Mouse (Mus musculus): ENCODE measurements around the gene Kcnj12. TPM values are rescaled to one million over a fixed set of nuclear protein-coding genes. Genes with fewer than 3 reads are reported as not detected.

Kcnj12 gene
- polyA plus RNA-seq, 1 experiment = 0.08 TPM

- no peaks in the 10 kb centered on the region for H3K9me3 ChIP-seq (ENCODE audit: control insufficient read depth, low read length)
- H3K4me1 ChIP-seq (ENCODE audit: control insufficient read depth) = peaks cover 6% of the 10 kb centered on the region
- no peaks in the 10 kb centered on the region for H3K36me3 ChIP-seq (ENCODE audit: control insufficient read depth)
- H3K4me3 ChIP-seq (replicated peaks) = no peak overlapping the region
- no peak for TF ChIP-seq GATA1 (IDR thresholded peaks at IDR 0.05; ENCODE audit: low read length)
- no peak for TF ChIP-seq TAL1 (IDR thresholded peaks at IDR 0.05; ENCODE audit: low read length)
- H3K27me3 ChIP-seq (ENCODE audit: control insufficient read depth) = no peaks in the 10 kb centered on the region; the same call in 1 of the 2 replicates
Observed at GRCm38 (mm10) chr11:61108911-61109361, 86.6 kb downstream of the Kcnj12 start.

- H3K9me3 ChIP-seq (ENCODE audit: control insufficient read depth, low read length) = no peaks in the 10 kb centered on the region
- no peaks in the 10 kb centered on the region for H3K4me1 ChIP-seq (ENCODE audit: control insufficient read depth)
- no peak overlapping the region for H3K4me3 ChIP-seq (replicated peaks)
- TF ChIP-seq TAL1 (IDR thresholded peaks at IDR 0.05; ENCODE audit: low read length) (no peak), GATA1 (IDR thresholded peaks at IDR 0.05; ENCODE audit: low read length) (no peak)
- no peaks in the 10 kb centered on the region for H3K36me3 ChIP-seq (ENCODE audit: control insufficient read depth)
- H3K27me3 ChIP-seq (ENCODE audit: control insufficient read depth) = no peaks in the 10 kb centered on the region; the same call in 1 of the 2 replicates
Observed at GRCm38 (mm10) chr11:61109707-61110106, 87.3 kb downstream of the Kcnj12 start.

GRCm38 (mm10) chr11:61110113-61110512 is 87.7 kb downstream of the Kcnj12 start:
- no peak overlapping the region for H3K4me3 ChIP-seq (replicated peaks)
- no peaks in the 10 kb centered on the region for H3K9me3 ChIP-seq (ENCODE audit: control insufficient read depth, low read length)
- no peak for TF ChIP-seq TAL1 (IDR thresholded peaks at IDR 0.05; ENCODE audit: low read length)
- no peak for TF ChIP-seq GATA1 (IDR thresholded peaks at IDR 0.05; ENCODE audit: low read length)
- no peaks in the 10 kb centered on the region for H3K36me3 ChIP-seq (ENCODE audit: control insufficient read depth)
- no peaks in the 10 kb centered on the region for H3K4me1 ChIP-seq (ENCODE audit: control insufficient read depth)
- no peaks in the 10 kb centered on the region; the same call in 1 of the 2 replicates for H3K27me3 ChIP-seq (ENCODE audit: control insufficient read depth)

DNA sequence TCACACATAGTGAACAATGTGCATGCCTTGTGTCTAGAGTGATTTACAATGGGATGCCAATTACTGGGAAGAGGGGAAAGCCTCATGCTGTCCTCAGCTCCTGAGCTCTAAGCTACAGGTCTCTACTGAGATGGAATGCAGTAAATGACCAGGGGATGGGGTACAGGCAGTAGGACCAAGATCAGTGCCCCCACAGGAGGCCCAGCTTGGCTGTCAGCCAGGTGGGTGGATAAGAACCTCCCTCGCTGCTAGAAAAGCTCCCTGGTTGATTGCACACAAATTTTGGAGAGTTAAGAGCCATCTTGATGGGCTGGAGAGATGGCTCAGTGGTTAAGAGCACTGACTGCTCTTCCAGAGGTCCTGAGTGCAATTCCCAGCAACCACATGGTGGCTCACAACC is 88.6 kb downstream of the Kcnj12 start:
- H3K4me1 ChIP-seq (ENCODE audit: control insufficient read depth) = no peaks in the 10 kb centered on the region; the same call in 1 of the 2 replicates
- H3K27me3 ChIP-seq (ENCODE audit: control insufficient read depth) = no peaks in the 10 kb centered on the region; the same call in 1 of the 2 replicates
- H3K4me3 ChIP-seq (replicated peaks) = no peak overlapping the region
- H3K9me3 ChIP-seq (ENCODE audit: control insufficient read depth, low read length) = no peaks in the 10 kb centered on the region
- H3K36me3 ChIP-seq (ENCODE audit: control insufficient read depth) = no peaks in the 10 kb centered on the region
- TF ChIP-seq GATA1 (IDR thresholded peaks at IDR 0.05; ENCODE audit: low read length) = no peak
- TF ChIP-seq TAL1 (IDR thresholded peaks at IDR 0.05; ENCODE audit: low read length) = no peak

GRCm38 (mm10) chr11:61111472-61111871 is 89.1 kb downstream of the Kcnj12 start:
- Histone ChIP-seq H3K9me3 (ENCODE audit: control insufficient read depth, low read length) (no peaks in the 10 kb centered on the region), H3K27me3 (ENCODE audit: control insufficient read depth) (no peaks in the 10 kb centered on the region), H3K4me1 (ENCODE audit: control insufficient read depth) (no peaks in the 10 kb centered on the region; the same call in 1 of the 2 replicates), H3K4me3 (replicated peaks) (no peak overlapping the region), H3K36me3 (ENCODE audit: control insufficient read depth) (no peaks in the 10 kb centered on the region)
- TF ChIP-seq GATA1 (IDR thresholded peaks at IDR 0.05; ENCODE audit: low read length) = no peak
- no peak for TF ChIP-seq TAL1 (IDR thresholded peaks at IDR 0.05; ENCODE audit: low read length)

DNA sequence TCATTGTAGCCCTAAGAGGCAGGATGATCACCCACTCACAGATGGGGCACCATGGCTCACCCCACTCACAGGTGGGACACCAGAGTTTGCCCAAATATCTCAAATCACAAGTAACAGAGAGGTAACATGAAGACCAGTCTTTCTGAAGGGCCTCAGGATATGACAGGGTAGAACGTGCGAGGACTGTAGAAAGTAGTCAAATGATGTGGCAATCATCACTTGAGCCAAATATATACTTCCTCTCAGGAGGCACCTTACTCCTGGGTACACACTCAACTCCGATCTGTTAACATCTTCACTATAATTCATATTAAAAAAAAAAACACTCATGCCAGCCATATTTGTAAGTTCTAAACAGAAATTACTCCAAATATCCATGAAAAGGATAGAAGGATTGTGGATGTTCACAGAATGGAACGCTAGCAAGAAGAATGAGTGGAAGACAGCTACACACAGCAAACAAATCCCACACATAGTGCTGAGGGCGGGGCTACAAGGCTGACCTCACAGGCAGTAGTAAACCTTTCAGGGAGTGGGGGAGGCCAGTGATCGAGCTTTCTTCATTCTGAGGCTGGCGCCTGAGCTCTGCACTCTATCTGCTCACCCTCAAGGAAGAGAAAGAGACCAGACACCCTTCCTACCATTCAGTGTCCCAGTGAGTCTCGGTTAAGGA is 90.1 kb downstream of the Kcnj12 start:
- Histone ChIP-seq H3K4me3 (replicated peaks) (no peak overlapping the region), H3K9me3 (ENCODE audit: control insufficient read depth, low read length) (no peaks in the 10 kb centered on the region), H3K27me3 (ENCODE audit: control insufficient read depth) (no peaks in the 10 kb centered on the region), H3K4me1 (ENCODE audit: control insufficient read depth) (no peaks in the 10 kb centered on the region; the same call in 1 of the 2 replicates), H3K36me3 (ENCODE audit: control insufficient read depth) (no peaks in the 10 kb centered on the region)
- no peak for TF ChIP-seq GATA1 (IDR thresholded peaks at IDR 0.05; ENCODE audit: low read length)
- TF ChIP-seq TAL1 (IDR thresholded peaks at IDR 0.05; ENCODE audit: low read length) = no peak

DNA sequence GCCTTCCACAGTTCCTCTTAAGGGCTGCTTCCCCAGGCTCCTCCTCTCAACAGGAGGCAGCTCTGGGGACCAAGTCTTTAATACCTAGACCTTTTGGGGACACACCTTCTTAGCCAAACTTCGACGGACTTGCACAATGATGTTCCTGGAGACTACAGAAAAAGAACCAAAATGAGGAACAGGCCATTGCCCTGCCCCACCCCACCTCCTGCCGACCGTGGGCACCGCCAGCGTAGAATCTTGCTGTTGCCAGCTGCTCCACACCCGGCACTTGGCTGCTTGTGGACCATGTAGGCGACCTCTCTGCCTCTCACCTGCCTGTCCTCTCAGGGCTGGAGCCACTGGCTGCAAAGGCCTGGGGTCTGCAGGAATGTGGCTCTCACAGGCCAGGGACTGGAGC is 93.9 kb downstream of the Kcnj12 start:
- TF ChIP-seq GATA1 (IDR thresholded peaks at IDR 0.05; ENCODE audit: low read length) = no peak
- no peak for TF ChIP-seq TAL1 (IDR thresholded peaks at IDR 0.05; ENCODE audit: low read length)
- Histone ChIP-seq H3K27me3 (ENCODE audit: control insufficient read depth) (no peaks in the 10 kb centered on the region), H3K9me3 (ENCODE audit: control insufficient read depth, low read length) (0 out of 2 replicates have a peak, but pooled peaks cover 5% of the 10 kb centered on the region), H3K4me3 (replicated peaks) (no peak overlapping the region), H3K4me1 (ENCODE audit: control insufficient read depth) (no peaks in the 10 kb centered on the region; the same call in 1 of the 2 replicates), H3K36me3 (ENCODE audit: control insufficient read depth) (no peaks in the 10 kb centered on the region)

DNA sequence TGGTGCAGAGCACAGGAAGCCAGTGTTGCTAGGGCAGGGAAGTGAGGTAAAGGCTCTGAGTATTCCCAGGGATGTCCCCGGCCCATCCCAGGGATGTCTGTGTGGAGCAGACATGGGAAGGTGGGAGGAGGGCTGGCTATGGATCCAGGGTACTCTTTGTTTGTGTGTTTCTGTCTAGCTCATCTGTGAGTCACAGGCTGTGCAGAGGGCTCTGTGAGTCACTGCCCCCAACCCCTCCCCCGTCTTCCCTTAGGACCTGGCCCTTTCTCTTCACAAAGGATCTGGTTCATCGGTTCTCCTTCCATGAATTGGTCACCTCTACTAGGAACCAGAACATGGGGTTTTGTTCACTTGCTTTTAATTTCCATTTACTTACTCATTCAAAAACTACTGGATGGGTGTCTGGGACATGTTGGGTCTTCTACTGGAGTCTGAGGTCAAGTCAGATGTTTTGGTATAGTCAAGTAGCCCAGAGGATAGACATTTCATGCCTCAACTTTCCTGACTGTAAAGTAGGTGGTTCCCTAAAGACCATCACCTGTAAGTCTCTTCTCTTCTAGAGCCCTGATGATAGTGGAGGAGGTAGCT is 97.7 kb downstream of the Kcnj12 start:
- H3K4me1 ChIP-seq (ENCODE audit: control insufficient read depth) = no peaks in the 10 kb centered on the region; the same call in 1 of the 2 replicates
- no peak for TF ChIP-seq TAL1 (IDR thresholded peaks at IDR 0.05; ENCODE audit: low read length)
- no peak for TF ChIP-seq GATA1 (IDR thresholded peaks at IDR 0.05; ENCODE audit: low read length)
- 0 out of 2 replicates have a peak, but pooled peaks cover 5% of the 10 kb centered on the region for H3K9me3 ChIP-seq (ENCODE audit: control insufficient read depth, low read length)
- no peak overlapping the region for H3K4me3 ChIP-seq (replicated peaks)
- no peaks in the 10 kb centered on the region for H3K27me3 ChIP-seq (ENCODE audit: control insufficient read depth)
- no peaks in the 10 kb centered on the region for H3K36me3 ChIP-seq (ENCODE audit: control insufficient read depth)

Other genes starting within 250 kb of the Kcnj12 start
- 0.31 and 0.42 TPM in 2 replicates for gene Top3a, start 245.2 kb upstream of the Kcnj12 start, polyA plus RNA-seq (2012)
- gene Smcr8, start 245.0 kb upstream of the Kcnj12 start, polyA plus RNA-seq (2012) = 0.05 and 0.06 TPM in 2 replicates
- gene Shmt1, start 210.8 kb upstream of the Kcnj12 start, polyA plus RNA-seq (2012) = not detected in 2 replicates
- gene Dhrs7b, start 191.9 kb upstream of the Kcnj12 start, polyA plus RNA-seq (2012) = 0.26 and 0.32 TPM in 2 replicates
- gene Tmem11, start 143.3 kb upstream of the Kcnj12 start, polyA plus RNA-seq (2012) = 1.3 and 1.8 TPM in 2 replicates
- 15.0 and 24.8 TPM in 2 replicates for gene Natd1, start 107.8 kb upstream of the Kcnj12 start, polyA plus RNA-seq (2012)
- 59.8 and 102 TPM in 2 replicates for gene Map2k3, start 90.5 kb upstream of the Kcnj12 start, polyA plus RNA-seq (2012)
- 0.26 and 0.49 TPM in 2 replicates for gene Tnfrsf13b, start 104.2 kb downstream of the Kcnj12 start, polyA plus RNA-seq (2012)
- gene Usp22, start 152.5 kb downstream of the Kcnj12 start, polyA plus RNA-seq (2012) = 0.28 and 0.31 TPM in 2 replicates
- gene Aldh3a1, start 185.0 kb downstream of the Kcnj12 start, polyA plus RNA-seq (2012) = not detected in 2 replicates
- 0.12 TPM in 1 of 2 replicates, not detected in the other for gene Aldh3a2, start 244.9 kb downstream of the Kcnj12 start, polyA plus RNA-seq (2012)